Mouse (Mus musculus) frontal cortex, adult 2 months (tissue): ENCODE measurements around the gene Ppp1r15b. TPM values are rescaled to one million over a fixed set of nuclear protein-coding genes. Genes with fewer than 3 reads are reported as not detected.

Experiments
- DNase-seq, 2 experiments: peaks; one replicate each; pipeline ENCODE4 v3.0.0; 2022; ENCODE audit warnings: low spot score in 1 of 2; ENCODE audit errors: extremely low spot score in 1 of 2
- polyA plus RNA-seq: library from polyadenylated mRNA; depleted of rRNA; stranded (reverse); fragments of >200 nt; gene quantifications from 2 replicates; pipeline ENCODE4 v1.2.3, GENCODE M21; 2012; rRNA removed

The Ppp1r15b gene
- polyA plus RNA-seq, 1 experiment, result 27.2 TPM

GRCm38 (mm10) chr1:133183141-133183925 is 52.4 kb downstream of the Ppp1r15b start:
- no peak for DNase-seq

- no peak for DNase-seq
These were observed 57.2 kb downstream of the Ppp1r15b start for GRCm38 (mm10) chr1:133187948-133188680.

- no peak for DNase-seq
These were observed 57.8 kb downstream of the Ppp1r15b start for GRCm38 (mm10) chr1:133188719-133189118.

Other genes starting within 250 kb of the Ppp1r15b start
- 67.2 TPM in 2 replicates for gene Mdm4, start 100.6 kb upstream of the Ppp1r15b start, polyA plus RNA-seq
- gene Pik3c2b, start 85.5 kb upstream of the Ppp1r15b start, polyA plus RNA-seq, result 14.9 and 16.2 TPM in 2 replicates
- 51.7 and 53.6 TPM in 2 replicates for gene Plekha6, start 33.1 kb downstream of the Ppp1r15b start, polyA plus RNA-seq
- 0.50 and 0.55 TPM in 2 replicates for gene Golt1a, start 178.7 kb downstream of the Ppp1r15b start, polyA plus RNA-seq
- 0.36 and 1.7 TPM in 2 replicates for gene Kiss1, start 190.7 kb downstream of the Ppp1r15b start, polyA plus RNA-seq
- gene Ren1, start 219.4 kb downstream of the Ppp1r15b start, polyA plus RNA-seq, result 0.06 TPM in 1 of 2 replicates, not detected in the other
- 7.8 and 8.6 TPM in 2 replicates for gene Etnk2, start 232.4 kb downstream of the Ppp1r15b start, polyA plus RNA-seq